Mouse (Mus musculus) forebrain, embryonic 13.5 days (tissue): Measurements from ENCODE around the gene Ttc27. TPM values are rescaled to one million over a fixed set of nuclear protein-coding genes. Genes with fewer than 3 reads are reported as not detected.

Experiments
- ATAC-seq: fragments of 200-750 bp; cut with Nextera tagmentation; 2 replicates; pipeline ENCODE4 v1.8.0; 2017
- H3K27ac ChIP-seq: fragments of 300-500 bp; sonication (generic); 2 replicates; pipeline ENCODE4 v1.5.1; 2015; ENCODE audit warnings: inconsistent platforms, mild to moderate bottlenecking, moderate library complexity
- H3K27me3 ChIP-seq: fragments of 300-500 bp; sonication (generic); 2 replicates; pipeline ENCODE4 v1.6.1; 2015; ENCODE audit warnings: mild to moderate bottlenecking, inconsistent platforms
- H3K36me3 ChIP-seq: fragments of 300-500 bp; sonication (generic); 2 replicates; pipeline ENCODE4 v1.6.1; 2015; ENCODE audit warnings: mild to moderate bottlenecking, inconsistent platforms; ENCODE audit not compliant: poor library complexity, severe bottlenecking
- H3K4me1 ChIP-seq: fragments of 300-500 bp; sonication (generic); 2 replicates; pipeline ENCODE4 v1.6.1; 2015; ENCODE audit warnings: inconsistent platforms
- H3K4me2 ChIP-seq: fragments of 300-500 bp; sonication (generic); 2 replicates; pipeline ENCODE4 v1.6.1; 2015; ENCODE audit warnings: inconsistent platforms, mild to moderate bottlenecking, moderate library complexity
- H3K4me3 ChIP-seq: fragments of 300-500 bp; sonication (generic); 2 replicates; pipeline ENCODE4 v1.5.1; 2015; ENCODE audit warnings: mild to moderate bottlenecking, inconsistent platforms
- H3K9ac ChIP-seq: fragments of 300-500 bp; sonication (generic); 2 replicates; pipeline ENCODE4 v1.6.1; 2015; ENCODE audit warnings: mild to moderate bottlenecking, inconsistent platforms
- H3K9me3 ChIP-seq: fragments of 300-500 bp; sonication (generic); replicated peaks from 2 replicates; pipeline ENCODE4 v1.6.1; 2016; ENCODE audit warnings: inconsistent platforms
- WGBS: fragments of 180-500 bp; shearing (Covaris S2); methylation state at CpG from one replicate; pipeline ENCODE4 v1.1.7; 2015; 5-methylcytosine and 5-hydroxymethylcytosine counted together
- polyA plus RNA-seq: library from polyadenylated mRNA; unstranded; fragments of >200 nt; fragmentation: Nextera tagmentation; extraction: Ambion mirVana; gene quantifications from 2 replicates; pipeline ENCODE4 v1.2.1, GENCODE M21; 2015

The Ttc27 gene
- polyA plus RNA-seq, 1 experiment from 2014 or later: 14.8 TPM

DNA sequence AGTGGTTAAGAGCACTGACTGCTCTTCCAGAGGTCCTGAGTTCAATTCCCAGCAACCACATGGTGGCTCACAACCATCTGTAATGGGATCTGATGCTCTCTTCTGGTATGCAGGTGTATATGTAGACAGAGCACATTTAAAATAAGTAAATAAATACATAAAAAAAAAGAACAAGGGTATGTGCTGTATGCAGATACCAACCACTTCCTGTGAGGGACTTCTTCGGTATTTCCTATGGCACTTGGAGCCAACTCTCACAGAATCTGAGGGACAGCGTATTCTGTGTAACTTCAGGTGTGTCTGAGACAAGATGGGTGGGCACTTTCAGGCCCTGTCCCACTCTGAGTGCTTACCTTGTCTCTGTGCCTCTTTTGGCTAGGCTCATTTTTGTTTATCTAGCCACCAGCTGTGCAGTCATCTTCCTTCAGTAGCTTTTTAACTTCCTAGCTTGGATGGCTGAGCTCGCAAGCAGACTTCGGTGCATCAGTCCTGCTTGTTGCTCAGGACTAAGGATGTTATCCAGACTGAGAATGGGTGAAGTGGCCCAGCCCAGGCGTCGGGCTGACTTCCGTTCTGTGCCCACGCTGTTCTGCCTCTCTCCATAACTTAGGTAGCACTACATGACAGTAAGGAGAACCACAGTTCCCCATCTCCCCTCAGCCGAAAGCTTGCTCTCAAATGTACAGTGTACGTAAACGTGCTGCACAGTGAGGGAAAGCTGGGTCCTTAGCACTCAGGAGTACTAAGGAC lies 37.0 kb downstream of the Ttc27 start:
- 90% methylated on average over 11 of the region's 11 CpGs for WGBS
- no peaks in the 10 kb centered on the region for H3K9me3 ChIP-seq
- no peak for ATAC-seq

DNA sequence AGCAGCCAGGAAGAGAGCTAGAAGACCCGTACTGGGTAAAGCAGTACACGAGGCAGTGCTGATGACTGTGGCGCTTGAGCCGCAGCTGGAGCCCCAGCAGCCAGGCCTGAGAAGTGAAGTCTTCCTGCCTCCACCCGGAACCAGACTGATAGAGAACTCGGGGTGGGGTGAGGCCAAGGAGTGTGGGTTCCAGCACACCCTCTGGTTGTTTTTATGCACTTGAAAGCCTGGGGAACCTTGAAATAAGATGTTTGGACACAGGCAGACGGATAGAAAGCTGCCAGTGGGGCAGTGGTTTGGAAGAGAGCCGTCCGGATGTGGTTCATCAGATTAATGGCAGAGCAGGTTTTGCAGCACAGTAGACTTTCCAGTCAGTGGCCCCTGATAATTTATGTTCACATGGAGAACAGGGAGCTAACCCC lies 51.9 kb downstream of the Ttc27 start:
- H3K9ac ChIP-seq: no peak overlapping the region
- H3K27ac ChIP-seq: no peak overlapping the region
- H3K4me1 ChIP-seq: no peaks in the 10 kb centered on the region
- no peaks in the 10 kb centered on the region for H3K27me3 ChIP-seq
- no peak overlapping the region for H3K4me2 ChIP-seq
- 70% methylated on average over 9 of the region's 9 CpGs for WGBS
- peaks cover 9% of the 10 kb centered on the region for H3K36me3 ChIP-seq
- no peak for ATAC-seq
- no peaks in the 10 kb centered on the region for H3K9me3 ChIP-seq
- H3K4me3 ChIP-seq: no peak overlapping the region

More for the DNA sequence above, 37.0 kb downstream of the Ttc27 start:
- Histone ChIP-seq H3K4me2 (no peak overlapping the region), H3K27ac (no peak overlapping the region), H3K4me3 (no peak overlapping the region), H3K27me3 (no peaks in the 10 kb centered on the region), H3K9ac (no peak overlapping the region), H3K4me1 (no peaks in the 10 kb centered on the region), H3K36me3 (0 out of 2 replicates have a peak, but pooled peaks cover 7% of the 10 kb centered on the region)

DNA sequence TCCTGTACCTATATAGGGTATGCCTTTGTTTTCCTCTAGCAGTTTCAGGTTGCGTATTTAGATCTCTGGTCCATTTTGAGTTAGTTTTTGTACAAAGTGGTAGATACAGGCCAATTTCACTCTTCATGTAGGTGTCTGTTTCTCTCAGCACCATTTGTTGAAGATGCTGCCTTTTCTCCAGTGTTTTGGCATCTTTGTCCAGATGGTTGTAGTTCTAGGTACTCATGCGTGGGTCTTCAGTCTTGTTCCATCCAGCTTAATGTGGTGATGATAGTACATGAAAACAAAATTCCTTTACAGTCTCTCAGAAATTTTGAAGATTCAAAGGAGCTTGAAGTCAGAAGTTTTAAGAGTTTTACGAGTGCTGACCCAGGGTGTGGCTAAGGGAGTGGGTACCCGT lies 54.8 kb downstream of the Ttc27 start:
- Histone ChIP-seq H3K4me2 (no peak overlapping the region), H3K9me3 (no peaks in the 10 kb centered on the region), H3K36me3 (peaks cover 1% of the 10 kb centered on the region; the same call in 1 of the 2 replicates), H3K27ac (no peak overlapping the region), H3K4me1 (no peaks in the 10 kb centered on the region), H3K27me3 (no peaks in the 10 kb centered on the region), H3K4me3 (no peak overlapping the region), H3K9ac (no peak overlapping the region)
- 92% methylated on average over 4 of the region's 4 CpGs for WGBS
- ATAC-seq: no peak

DNA sequence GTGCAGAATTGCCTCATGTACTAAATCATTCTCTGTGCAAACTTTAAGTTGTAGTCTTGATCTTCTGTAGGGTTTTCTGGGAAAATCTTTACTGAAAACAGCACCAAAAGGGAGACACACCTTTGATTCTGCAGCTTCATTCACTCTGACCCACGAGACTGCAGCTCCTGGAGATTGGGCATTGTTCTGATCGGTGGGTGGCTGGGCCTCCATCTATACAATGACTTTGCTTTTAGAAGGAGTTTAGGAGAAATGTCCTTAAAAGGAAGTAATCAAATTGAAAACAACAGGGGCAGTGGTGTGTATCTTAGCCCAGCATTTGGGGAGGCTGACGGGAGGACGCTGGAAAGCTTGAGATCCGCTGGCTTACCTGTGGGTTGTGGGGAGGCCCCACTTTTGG lies 56.0 kb downstream of the Ttc27 start:
- Histone ChIP-seq H3K27me3 (no peaks in the 10 kb centered on the region), H3K36me3 (no peaks in the 10 kb centered on the region), H3K9ac (no peak overlapping the region), H3K4me2 (no peak overlapping the region), H3K4me3 (no peak overlapping the region), H3K4me1 (no peaks in the 10 kb centered on the region), H3K9me3 (no peaks in the 10 kb centered on the region), H3K27ac (no peak overlapping the region)
- 24% methylated on average over 5 of the region's 5 CpGs for WGBS
- ATAC-seq: no peak

DNA sequence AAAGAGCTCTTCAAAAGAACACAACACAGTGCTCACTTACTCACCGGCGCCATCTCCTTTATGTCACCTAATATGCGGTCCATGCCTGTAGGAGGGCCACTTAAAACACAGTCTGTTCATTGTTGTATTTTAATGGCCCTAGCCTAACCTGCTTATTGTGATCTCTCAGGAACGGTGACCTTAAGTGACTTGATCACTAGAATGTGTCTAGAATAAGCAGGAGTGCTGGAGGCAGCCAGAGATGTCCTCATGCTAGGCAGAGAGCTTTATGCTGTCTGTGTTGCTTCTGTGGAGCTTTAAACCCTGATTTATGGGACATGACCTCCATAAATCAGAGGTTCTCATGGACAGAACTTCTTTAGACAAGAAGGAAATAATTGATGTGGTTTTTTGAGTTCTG lies 62.6 kb downstream of the Ttc27 start:
- WGBS: 76% methylated on average over 4 of the region's 4 CpGs
- Histone ChIP-seq H3K9me3 (no peaks in the 10 kb centered on the region), H3K36me3 (no peaks in the 10 kb centered on the region), H3K4me1 (no peaks in the 10 kb centered on the region), H3K27ac (no peak overlapping the region), H3K27me3 (no peaks in the 10 kb centered on the region), H3K4me2 (no peak overlapping the region), H3K9ac (no peak overlapping the region), H3K4me3 (no peak overlapping the region)
- no peak for ATAC-seq

DNA sequence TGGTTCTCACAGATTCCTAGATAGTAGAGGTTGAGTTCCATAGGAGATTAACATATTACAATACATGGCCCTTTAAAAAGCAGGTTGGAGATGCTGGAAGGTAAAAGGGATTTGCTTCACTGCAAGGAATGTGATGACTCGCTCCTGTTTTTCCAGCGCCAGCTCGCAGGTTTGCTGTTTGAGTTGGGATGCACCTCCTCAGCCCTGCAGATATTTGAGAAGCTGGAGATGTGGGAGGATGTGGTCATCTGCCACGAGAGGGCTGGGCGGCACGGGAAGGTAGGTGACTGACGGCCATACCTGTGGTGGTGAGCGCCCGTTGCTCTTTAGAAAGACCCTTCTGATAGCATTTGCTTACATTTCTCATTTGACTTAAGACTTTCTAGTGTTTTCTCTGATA lies 63.1 kb downstream of the Ttc27 start:
- Histone ChIP-seq H3K27me3 (no peaks in the 10 kb centered on the region), H3K36me3 (no peaks in the 10 kb centered on the region), H3K9ac (no peak overlapping the region), H3K9me3 (no peaks in the 10 kb centered on the region), H3K27ac (no peak overlapping the region), H3K4me2 (no peak overlapping the region), H3K4me1 (no peaks in the 10 kb centered on the region), H3K4me3 (no peak overlapping the region)
- 92% methylated on average over 9 of the region's 9 CpGs for WGBS
- ATAC-seq: no peak

DNA sequence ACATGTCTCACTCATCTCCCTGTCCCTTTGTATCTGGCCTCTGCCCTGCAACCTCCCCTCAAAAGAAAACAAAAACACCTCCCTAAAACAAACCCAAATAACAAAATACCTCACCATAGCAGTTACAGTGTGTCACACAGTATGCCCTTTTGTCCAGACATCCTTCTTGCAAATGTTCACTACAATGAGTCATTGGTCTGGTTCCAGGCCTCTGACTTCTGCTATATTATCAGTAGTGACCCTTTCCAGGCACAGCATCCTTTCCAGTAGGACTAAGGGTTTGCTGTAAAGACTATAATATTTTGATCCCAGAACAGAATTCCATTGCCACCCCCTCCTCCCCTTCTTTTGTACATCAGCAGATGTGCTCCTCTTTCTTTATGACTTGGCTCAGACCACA lies 64.4 kb downstream of the Ttc27 start:
- ATAC-seq: no peak
- H3K27me3 ChIP-seq: no peaks in the 10 kb centered on the region
- no peak overlapping the region for H3K27ac ChIP-seq
- H3K9me3 ChIP-seq: no peaks in the 10 kb centered on the region
- H3K4me1 ChIP-seq: no peaks in the 10 kb centered on the region
- no peak overlapping the region for H3K4me2 ChIP-seq
- H3K9ac ChIP-seq: no peak overlapping the region
- H3K4me3 ChIP-seq: no peak overlapping the region
- no peaks in the 10 kb centered on the region for H3K36me3 ChIP-seq

DNA sequence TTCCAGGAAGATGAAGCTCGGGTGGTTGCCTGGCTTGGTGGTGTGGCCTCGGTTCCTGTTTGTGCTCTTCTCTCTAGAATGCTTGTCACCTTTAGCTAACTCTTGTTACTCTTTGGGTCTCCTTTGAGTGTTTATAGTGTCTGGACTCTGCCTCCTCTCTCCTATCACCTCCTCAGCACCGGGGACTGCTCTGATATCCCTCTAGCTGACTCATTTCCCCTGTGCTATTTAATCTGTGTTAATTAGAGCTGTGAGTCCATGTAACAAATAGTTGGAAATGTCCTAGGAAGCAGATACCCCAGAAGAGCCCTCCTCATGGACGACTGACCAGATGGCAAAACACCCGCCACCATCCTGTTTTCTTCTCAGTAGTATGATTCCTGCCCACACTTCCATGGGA lies 68.1 kb downstream of the Ttc27 start:
- Histone ChIP-seq H3K4me2 (no peak overlapping the region), H3K9me3 (no peaks in the 10 kb centered on the region), H3K27me3 (no peaks in the 10 kb centered on the region), H3K27ac (no peak overlapping the region), H3K4me3 (no peak overlapping the region), H3K36me3 (no peaks in the 10 kb centered on the region), H3K9ac (no peak overlapping the region), H3K4me1 (no peaks in the 10 kb centered on the region)
- 84% methylated on average over 5 of the region's 5 CpGs for WGBS
- no peak for ATAC-seq

DNA sequence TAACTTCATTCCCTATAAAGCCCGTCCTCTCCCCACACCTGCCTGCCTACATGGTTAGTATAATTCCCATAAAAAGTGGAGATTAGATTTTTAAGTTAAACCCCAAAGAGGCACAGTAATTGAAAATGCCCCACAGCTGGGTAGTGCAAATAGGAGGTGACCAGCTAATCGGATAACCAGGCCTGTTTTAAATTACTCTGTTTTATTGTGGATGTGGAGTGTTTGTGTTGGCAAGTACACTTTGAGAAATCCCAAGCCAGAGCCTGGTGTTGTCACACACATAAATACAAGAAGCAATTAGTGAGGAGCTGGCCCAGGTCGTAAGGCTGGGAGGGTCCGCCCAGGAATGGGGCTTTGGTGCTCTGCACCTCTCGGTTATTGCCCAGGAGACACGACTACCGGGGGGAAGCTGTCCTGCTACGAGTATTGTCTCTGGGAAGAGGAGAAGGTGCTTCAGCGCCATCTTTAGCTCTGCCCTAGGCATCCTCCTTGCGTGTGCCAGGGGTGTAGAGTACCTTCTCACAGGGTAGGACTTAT lies 68.7 kb downstream of the Ttc27 start:
- Histone ChIP-seq H3K4me3 (no peak overlapping the region), H3K27me3 (no peaks in the 10 kb centered on the region), H3K9me3 (no peaks in the 10 kb centered on the region), H3K9ac (no peak overlapping the region), H3K4me2 (no peak overlapping the region), H3K27ac (no peak overlapping the region), H3K36me3 (no peaks in the 10 kb centered on the region), H3K4me1 (no peaks in the 10 kb centered on the region)
- no peak for ATAC-seq
- 94% methylated on average over 10 of the region's 10 CpGs for WGBS

DNA sequence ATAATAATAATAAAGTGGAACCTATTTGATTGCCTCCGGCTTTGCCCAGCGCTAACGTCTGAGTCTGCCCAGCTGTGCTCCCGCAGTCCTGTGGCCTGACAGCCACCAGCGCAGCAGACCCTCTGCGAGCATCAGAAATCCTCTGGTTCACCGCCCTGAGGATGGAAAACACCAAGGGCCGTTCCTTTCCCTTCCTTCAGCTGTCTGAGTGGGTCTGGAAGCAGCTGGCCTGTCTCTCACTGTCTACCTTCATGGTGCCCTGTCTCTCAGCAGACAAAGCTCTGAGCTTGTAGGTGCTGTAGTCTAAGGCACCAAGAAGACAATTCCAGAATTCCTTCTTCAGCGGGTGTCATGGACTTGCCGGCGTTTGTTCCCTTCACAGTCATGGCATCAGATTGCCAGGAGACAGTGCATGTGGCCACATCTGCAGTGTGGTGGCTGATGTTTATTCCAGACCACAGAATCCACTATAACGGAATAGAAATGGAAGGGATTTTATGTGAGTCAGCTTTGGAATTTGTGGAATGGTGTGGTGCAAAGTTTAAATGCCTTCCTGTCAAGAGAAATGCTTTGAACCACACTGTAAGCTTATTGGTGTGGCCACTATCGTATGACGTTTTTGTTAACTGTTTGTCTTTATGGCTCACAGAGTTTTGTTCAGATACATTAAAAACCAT lies 78.6 kb downstream of the Ttc27 start:
- no peaks in the 10 kb centered on the region for H3K9me3 ChIP-seq
- H3K9ac ChIP-seq: no peak overlapping the region
- ATAC-seq: no peak
- H3K4me1 ChIP-seq: no peaks in the 10 kb centered on the region
- H3K27ac ChIP-seq: no peak overlapping the region
- WGBS: 93% methylated on average over 14 of the region's 14 CpGs
- H3K4me3 ChIP-seq: no peak overlapping the region
- H3K36me3 ChIP-seq: 0 out of 2 replicates have a peak, but pooled peaks cover 4% of the 10 kb centered on the region
- no peaks in the 10 kb centered on the region for H3K27me3 ChIP-seq
- no peak overlapping the region for H3K4me2 ChIP-seq

DNA sequence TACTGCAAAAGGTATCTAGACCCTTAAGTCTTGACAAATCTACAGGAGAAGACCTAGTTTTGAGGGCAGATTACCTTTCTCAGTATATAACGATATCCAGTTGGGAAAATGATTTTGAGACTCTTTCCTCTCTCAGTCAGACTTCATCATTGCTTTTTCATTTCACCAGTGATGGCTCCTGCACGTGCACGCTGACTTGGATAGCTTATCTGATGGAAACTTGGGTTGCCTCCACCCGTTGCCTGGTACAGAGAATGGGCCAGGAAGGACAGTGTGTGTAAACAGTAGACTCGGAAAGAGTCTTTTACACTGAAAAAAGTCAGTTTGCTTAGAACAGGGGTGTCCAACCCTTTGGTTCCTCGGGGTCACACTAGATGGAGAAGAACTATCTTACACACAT lies 82.3 kb downstream of the Ttc27 start:
- no peak for ATAC-seq
- H3K27ac ChIP-seq: no peak overlapping the region
- WGBS: 96% methylated on average over 6 of the region's 6 CpGs

DNA sequence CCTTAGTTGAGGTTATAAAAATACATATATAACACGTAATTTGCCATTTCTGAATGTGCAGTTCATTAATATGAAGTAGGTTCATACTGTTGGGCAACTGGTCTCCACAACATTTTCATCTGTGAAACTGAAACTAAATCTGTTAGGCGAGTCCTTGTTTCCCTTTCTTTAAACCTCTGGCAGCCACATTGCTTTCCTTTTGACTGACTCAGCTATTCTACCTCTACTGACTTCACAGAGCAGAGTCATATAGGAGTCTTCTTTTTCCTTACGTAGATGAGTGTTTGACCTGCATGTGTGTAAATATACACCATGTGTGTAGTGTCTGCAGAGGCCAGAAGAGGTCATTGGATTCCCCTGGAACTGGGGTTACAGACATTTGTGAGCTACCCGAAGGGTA lies 85.2 kb downstream of the Ttc27 start:
- Histone ChIP-seq H3K9me3 (no peaks in the 10 kb centered on the region), H3K9ac (no peak overlapping the region), H3K4me3 (no peak overlapping the region), H3K4me2 (no peak overlapping the region), H3K4me1 (peaks cover 6% of the 10 kb centered on the region; the same call in 1 of the 2 replicates), H3K27me3 (no peaks in the 10 kb centered on the region), H3K36me3 (0 out of 2 replicates have a peak, but pooled peaks cover 4% of the 10 kb centered on the region), H3K27ac (no peak overlapping the region)
- no peak for ATAC-seq
- 94% methylated on average over 4 of the region's 4 CpGs for WGBS

More for the DNA sequence above, 82.3 kb downstream of the Ttc27 start:
- Histone ChIP-seq H3K4me2 (no peak overlapping the region), H3K9me3 (no peaks in the 10 kb centered on the region), H3K27me3 (no peaks in the 10 kb centered on the region), H3K4me3 (no peak overlapping the region), H3K9ac (no peak overlapping the region), H3K36me3 (0 out of 2 replicates have a peak, but pooled peaks cover 4% of the 10 kb centered on the region), H3K4me1 (peaks cover 6% of the 10 kb centered on the region; the same call in 1 of the 2 replicates)
